Mouse (Mus musculus) right cerebral cortex, adult 2 months (tissue): ENCODE results near the gene Hyou1.
A peak's percentile ranks its signal among the peaks of the same experiment; 100 is the strongest.
"Not testable (repeated sequence)": the region's sequence is repeated elsewhere in the genome, so short reads cannot be mapped to it uniquely, and the experiment has no call there.

ENCODE experiments used
- DNase-seq, 2 experiments: peaks; one replicate each; pipeline ENCODE4 v3.0.0; 2021 to 2022; ENCODE audit warnings: low spot score in 2 of 2

The Hyou1 gene

DNA sequence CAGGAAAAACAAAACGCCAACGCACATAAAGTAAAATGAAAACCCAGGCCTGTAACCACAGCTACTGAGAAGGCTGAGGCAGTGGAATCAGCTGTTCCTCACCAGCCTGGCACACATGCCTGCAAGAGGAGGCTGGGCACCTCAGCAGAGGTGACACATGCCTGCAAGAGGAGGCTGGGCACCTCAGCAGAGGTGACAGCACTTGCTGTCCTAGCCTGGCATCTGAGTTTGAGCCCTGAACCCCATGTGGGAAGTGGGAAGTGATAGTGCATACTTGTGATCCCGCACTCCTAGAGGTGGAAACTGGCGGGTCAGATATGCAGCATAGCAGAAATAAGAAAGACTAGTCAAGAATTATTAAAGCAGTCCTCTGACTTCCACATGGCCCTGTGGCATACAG, 27.9 kb upstream of the Hyou1 start:
- no peak for DNase-seq

DNA sequence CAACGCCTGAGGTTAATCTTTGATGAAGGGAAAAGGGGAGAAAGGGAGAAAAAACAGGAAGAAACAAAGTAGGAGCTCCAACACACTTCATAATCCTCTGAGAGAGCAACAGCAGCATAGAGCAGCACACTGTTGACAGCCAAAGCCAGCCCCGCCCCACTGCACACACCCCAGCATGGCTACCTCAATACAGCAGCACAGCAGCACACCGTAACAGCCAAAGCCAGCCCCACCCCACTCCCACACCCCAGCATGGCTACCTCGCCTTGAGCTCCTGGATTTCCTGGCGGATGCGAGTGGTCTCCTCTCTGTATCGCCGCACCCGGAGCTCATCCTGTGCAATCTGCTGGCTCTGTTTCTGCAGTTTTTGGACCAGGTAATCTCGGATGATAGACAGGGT, 27.0 kb upstream of the Hyou1 start:
- no peak for DNase-seq

DNA sequence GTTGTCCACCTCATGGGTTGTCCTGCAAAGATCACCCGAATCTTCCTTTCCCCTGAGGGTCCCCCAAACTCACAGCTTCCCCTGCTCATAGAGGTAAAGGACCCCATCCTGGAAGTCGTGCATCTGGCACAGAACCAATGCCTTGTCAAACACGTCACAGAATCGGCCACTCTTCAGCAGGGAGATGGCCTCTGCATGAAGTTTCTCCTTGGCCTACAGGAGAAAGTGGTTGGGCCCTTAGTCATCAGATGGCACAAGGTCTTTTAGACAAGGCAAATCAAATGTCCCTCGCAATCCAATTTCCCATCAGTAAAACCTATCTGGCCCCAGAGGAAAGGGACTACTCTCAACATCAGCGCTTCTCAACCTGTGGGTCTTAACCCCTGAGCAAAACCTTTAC, 26.1 kb upstream of the Hyou1 start:
- DNase-seq = no peak

DNA sequence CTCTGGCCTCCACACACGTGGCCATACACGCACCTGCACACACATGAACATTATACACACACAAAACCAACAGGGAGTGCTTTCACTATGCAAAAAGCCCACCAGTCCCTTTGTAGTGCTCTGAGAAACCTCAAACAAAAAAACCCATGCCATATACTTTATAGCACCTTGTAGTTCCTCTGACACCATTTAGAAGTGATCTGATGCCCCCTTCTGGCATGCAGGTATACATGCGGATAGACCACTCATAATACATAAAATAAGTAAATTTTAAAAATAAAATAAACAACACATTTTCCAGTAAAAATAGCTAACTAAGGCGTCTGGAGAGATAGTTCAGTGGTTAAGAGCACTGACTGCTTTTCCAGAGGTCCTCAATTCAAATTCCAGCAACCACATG, 22.1 kb upstream of the Hyou1 start:
- DNase-seq = no peak

DNA sequence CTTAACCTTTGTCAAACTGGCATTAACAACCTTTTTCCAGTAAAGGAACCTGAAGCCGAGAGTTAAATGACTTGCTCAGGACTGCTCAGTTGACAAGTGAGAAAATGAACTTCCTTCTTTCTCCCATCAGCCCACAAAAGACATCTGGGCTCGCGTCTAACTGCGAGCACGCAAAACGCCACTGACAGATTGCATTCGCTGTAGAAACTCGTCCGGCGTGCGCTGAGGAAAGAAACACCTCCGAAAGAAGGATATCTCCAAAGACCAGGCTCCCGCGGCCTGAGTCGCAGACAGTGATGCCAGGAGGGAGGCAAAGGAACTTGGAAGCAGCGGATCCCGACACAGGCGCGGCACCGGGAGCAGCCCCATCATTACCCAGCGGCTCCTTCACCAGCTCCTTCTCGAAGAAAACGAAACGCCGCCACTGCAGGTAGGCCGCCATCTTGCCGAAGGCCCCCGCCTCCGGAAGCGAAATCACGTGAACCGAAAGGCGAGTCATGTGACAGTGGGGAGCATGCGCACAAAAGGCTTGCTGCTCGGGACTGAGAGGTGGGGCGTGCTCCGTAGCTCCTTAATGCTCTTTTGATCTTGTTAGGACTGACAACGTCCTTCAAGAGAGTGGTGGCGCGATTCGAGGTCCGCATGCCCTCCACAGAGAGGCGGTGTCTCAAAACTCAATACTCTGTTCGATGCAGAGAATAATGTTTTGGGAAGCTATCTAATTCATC, 17.9 kb upstream of the Hyou1 start, which contains the start of gene Vps11:
Vps11 (minus strand) TSS at position 481 of the 728 bp plus-strand sequence.
- DNase-seq = peak; percentile 93 to 95

DNA sequence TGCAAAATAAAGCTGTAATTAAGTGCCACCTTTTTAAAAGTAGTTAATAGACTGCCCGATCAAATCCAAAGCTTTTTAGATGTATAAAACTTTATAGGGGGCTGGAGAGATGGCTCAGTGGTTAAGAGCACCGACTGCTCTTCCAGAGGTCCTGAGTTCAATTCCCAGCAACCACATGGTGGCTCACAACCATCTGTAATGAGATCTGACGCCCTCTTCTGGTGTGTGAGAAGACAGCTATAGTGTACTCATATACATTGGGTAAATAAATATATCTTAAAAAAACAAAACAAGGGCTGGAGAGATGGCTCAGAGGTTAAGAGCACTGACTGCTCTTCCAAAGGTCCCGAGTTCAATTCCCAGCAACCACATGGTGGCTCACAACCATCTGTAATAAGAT, 17.4 kb upstream of the Hyou1 start:
- not testable (repeated sequence) for DNase-seq

DNA sequence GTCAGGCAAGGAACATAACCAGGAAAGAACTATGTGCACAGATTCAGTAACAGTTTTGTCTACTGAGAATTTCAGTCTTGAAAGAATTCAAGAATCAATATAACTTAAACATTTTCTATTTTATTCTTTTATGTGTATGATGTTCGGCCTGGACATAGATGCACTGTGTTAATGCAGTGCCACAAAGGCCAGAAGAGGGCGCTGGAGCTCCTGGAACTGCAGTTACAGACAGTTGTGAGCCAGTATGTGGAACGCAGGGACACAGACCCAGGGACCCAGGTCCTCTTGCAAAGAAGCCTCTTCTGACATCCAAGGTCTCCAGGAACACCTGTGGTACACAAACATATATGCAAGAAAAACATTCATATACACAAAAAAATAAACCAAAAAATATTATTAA, 14.8 kb upstream of the Hyou1 start:
- no peak for DNase-seq

DNA sequence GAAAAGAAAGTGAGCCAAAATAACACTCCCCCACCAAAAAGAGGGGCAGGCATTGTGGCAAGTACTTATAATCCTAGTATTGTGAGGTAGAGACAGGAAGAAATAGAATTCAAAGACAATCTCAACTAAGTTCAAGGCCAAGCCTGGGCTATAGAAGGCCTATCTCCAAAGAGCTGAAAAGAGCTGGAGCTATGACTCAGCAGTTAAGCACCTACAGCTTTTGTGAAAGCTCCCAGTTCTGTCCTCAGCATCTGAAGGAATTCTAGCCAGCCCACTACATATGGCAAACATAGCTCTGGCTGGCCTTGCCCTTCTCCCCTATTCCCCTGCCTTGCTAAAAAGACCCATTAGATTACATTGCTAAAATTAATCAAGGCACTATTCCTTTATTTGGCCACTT, 5.9 kb upstream of the Hyou1 start:
- no peak for DNase-seq

DNA sequence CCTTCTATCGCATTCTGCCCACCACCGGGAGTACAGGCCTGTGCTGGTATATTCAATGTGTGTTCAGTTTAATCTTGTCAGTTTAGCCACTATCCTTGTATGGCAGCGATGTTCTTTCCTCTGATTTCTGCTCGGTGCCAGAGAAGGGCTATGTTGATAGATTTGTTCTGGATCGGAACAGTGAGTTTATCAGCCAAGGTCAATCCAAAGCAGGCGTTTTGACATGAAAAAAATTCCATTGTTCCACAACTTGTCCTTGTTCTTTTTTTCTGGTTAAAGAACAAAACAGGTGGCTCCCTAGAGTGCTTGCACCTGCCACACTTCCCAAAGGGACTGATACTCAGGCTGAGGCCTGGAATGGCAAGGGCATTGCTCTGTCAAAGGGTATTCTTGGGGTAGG, 3.1 kb upstream of the Hyou1 start:
- no peak for DNase-seq

DNA sequence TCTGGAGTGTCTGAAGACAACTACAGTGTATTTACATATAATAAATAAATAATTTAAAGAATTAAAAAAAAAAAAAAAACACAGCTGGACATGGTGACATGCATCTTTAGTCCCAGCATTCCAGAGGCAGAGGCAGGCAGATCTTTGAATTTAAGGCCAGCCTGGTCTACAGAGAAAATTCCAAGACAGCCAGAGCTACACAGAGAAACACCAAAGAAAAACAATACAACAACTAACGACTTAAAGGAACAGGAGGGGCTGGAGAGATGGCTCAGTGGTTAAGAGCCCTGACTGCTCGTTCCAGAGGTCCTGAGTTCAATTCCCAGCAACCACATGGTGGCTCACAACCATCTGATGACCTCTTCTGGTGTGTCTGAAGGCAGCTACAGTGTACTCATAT, 2.0 kb upstream of the Hyou1 start:
- not testable (repeated sequence) for DNase-seq

DNA sequence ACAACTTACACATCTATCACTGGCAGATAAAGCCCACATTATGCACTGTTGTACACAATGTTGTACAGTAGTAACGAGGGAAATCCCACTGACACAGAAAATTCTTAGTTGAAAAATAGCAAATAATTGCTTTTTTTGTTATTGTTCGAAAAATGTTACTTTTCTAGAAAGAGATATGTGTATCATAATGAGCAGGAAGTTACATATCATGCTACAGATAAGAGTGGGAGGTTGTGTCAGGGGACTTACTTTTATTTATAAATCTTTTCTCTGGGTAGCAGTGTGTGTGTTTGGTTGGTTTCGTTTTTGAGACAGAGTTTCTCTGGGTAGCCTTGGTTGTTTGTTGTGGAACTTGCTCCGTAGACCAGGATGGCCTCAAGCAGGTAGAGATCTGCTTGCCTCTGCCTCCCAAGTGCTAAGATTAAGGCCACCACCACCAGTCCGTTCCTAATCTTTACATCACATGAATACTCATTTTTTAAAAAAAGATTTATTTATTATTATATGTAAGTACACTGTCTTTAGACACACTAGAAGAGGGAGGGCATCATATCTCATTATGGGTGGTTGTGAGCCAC, 1.0 kb upstream of the Hyou1 start:
- DNase-seq = no peak

DNA sequence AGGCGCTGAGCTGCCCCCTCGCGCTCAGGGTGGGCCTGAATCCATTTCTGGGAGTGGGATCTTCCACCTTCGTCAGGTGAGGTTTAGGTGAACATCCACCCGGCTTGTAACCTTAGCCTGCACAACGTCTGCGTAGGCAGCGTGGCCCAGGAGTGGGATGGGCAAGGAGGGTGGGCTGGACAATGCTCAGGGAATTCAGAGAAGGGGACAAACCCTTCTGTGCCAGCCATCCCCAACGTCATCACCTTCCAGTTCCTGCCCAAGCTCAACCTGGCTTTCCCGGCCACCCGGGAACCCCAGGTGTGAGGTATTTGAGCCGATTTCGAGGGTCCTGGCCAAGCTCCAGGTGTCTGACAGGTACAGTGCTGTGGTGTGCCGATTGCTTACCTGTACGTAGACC, 572 bp downstream of the Hyou1 start:
- no peak for DNase-seq

DNA sequence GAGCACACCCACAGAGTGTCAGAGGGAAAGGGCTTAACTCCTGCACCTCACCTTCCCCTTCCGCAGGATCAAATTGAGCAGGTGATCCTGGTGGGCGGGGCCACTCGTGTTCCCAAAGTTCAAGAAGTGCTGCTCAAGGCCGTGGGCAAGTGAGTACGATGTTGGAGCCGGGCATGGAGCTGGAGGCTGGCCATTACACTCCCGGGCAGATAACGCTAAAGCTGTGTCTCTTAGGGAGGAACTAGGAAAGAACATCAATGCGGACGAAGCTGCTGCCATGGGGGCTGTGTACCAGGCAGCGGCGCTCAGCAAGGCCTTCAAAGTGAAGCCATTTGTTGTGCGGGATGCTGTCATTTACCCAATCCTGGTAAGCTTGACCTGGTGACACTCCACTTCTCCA, 5.3 kb downstream of the Hyou1 start:
- no peak for DNase-seq

DNA sequence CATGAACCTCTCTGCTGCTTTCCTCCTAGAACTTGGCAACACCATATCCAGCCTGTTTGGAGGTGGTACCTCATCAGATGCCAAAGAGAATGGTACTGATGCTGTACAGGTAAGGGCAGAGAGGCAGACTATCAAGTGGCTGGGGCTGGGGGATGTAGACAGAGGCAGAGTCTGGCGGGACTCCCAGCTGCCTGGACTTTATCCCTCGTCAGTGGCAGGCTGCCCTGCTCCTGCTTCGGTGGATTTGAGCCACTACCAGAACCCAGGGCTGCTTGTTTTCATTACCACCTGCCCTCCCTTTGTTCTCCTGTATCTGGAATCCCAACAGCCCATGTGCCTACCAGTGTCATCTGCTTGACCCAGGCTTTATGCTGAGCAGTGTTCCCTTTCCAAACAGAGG, 7.9 kb downstream of the Hyou1 start:
- no peak for DNase-seq

DNA sequence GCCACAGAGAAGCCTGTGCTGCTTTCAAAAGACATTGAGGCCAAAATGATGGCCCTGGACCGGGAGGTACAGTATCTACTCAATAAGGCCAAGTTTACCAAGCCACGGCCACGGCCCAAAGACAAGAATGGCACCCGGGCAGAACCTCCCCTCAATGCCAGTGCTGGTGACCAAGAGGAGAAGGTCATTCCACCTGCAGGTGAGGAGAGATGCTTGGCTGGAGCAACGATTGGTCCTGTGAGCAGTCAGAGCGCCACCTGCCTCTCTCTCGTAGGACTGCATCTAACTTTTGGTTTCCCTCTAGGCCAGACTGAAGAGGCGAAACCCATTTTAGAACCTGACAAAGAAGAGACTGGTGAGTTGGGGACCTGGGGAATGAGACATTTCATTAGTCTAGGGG, 10.0 kb downstream of the Hyou1 start:
- DNase-seq = peak; percentile 62

DNA sequence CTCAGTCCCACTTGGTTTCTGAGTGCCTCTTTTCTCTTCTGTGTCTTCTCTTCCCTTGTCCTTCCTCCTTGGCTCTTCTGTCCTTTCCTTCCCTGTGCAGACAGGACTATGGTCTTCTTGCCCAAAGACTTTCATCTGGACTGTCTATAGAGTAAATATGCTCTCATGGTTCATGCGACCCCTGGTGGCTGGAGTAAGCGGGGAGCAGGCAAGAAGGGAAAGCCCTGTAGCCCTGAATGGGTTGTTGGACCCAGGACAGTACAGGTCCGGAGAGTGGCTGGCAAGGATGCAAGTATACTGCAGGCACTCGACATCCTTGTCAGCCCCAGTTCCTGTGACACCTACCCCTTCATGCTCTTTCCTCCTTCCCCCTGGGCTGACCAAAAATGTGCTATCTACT, 12.2 kb downstream of the Hyou1 start:
- peak; percentile 61 to 75 for DNase-seq

DNA sequence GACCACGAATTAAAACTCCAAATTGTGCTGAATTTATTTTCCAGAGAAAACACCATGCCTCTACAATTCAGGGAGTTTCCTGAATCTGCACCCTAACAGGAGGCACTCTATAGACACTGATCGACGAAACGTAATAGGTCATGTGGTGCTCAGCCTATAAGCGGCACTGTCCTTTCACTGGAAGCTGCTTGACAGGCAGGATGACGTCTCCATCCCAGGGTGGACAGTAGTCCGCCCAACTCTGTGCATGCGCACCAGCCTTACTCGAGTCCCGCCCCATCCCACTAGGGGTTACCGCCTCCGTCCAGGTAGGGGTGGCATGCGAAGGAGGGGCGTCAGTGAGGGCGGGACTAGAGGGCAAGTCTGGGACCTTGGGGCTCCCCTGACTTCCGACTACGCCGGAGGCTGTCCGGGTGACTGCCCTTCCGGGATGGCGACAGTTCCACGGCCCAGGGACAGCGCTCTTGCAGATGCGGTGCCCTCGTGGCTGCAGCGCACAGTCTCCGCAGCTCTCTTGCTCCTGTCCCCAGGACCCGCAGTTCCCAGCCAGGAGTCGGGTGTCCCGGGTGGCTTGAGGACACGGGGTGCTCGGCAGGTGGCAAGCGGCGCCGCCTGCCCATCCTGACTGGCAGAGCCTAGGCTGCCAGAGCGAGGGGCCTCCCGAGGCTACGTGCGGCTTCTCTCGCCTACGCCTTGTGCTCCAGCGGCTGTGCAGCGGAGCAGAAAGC, 17.6 kb downstream of the Hyou1 start, which contains the start of gene Slc37a4:
Slc37a4 (plus strand) TSS at position 169 of the 728 bp plus-strand sequence.
- DNase-seq = peak; percentile 92

DNA sequence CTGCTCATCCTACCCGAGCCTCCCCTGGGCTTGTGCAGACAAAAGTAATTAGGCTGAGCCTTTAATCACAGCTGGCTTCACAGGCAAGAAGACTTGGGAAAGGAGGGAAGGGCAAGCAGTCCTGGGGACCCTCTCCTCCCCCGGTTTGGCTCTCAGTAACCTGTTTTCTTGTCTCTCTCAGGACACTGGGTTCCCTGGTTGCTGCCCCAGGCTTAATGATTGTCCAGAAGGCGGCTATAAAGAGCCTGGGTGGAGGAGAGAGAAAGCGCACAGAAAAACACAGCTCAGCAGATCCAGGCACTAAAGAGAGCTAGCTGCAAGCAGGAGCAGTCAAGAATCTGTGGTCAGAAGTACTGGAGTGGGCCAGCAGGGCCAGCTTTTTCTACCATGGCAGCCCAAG, 18.8 kb downstream of the Hyou1 start:
- no peak for DNase-seq

DNA sequence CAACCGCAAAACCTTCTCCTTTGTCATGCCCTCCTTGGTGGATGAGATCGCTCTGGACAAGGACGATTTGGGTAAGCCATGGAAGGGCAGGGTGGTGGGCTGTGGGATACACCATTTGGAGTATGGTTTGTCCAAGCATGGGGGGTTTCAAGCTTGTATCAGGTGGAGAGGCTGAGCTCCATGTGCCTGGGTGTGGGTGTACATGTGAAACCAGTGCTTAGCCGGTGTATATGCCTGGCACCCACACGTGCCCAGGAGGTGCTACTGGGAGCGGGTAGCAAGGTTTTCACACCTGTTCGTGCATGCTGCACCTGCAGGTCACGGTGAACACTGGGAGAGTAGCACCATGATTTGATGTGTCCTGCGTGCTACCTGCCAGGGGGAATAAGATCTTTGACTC, 19.3 kb downstream of the Hyou1 start:
- DNase-seq = peak in 1 of 2 experiments; percentile 22

DNA sequence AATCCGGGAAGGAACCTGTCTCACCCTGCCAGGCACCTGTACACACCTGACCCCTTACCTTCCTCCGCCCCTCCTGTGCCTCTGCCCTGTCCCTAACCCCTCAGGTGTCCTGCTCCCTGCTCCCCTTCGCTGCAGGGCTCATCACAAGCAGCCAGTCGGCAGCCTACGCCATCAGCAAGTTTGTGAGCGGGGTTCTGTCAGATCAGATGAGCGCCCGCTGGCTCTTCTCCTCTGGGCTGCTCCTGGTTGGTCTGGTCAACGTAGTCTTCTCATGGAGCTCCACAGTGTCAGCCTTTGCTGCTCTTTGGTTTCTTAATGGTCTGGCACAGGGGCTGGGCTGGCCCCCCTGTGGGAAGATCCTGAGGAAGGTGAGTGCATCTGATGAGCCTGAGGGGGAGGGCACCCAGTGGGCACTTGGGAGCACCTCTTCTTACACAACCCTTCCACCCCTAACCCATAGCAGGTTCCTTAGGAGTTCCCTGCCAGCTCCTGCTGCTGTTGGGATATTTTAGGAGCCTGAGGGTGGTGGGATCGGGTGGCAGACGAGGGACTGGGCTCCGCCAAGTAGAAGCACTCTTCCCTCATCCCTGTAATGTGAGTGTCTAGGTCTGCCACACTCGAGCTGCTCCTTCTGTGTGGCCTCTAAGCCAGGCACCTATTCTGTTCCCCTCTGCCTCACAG, 20.0 kb downstream of the Hyou1 start:
- no peak for DNase-seq

DNA sequence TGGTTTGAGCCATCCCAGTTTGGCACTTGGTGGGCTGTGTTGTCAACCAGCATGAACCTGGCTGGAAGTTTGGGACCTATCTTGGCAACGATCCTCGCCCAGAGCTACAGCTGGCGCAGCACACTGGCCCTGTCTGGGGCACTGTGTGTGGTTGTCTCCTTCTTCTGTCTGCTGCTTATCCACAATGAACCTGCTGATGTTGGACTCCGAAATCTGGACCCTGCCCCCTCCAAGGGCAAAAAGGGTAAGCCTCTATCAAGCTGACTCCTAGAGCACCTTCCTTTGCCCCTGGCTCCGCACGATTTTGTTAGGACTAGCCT, 20.5 kb downstream of the Hyou1 start:
- no peak for DNase-seq

DNA sequence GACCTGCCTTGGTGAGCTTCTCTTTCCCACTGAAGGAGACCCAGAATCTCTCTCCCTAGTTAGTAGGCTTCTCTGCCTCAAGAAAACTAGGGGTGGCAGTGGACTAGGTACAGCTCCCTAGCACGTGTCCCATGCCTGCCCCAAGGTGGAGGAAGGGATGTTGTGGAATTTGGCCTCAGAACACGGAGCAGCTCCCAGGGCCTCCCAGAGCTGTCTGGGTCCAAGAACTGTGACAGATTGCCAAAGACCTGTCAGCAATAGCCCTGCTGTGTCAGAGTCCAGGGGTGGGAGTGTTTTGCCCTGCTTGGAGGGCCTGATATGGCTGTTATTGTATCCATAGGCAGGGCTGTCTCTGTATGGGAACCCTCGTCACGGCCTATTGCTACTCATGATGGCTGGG, 21.8 kb downstream of the Hyou1 start:
- DNase-seq = no peak

DNA sequence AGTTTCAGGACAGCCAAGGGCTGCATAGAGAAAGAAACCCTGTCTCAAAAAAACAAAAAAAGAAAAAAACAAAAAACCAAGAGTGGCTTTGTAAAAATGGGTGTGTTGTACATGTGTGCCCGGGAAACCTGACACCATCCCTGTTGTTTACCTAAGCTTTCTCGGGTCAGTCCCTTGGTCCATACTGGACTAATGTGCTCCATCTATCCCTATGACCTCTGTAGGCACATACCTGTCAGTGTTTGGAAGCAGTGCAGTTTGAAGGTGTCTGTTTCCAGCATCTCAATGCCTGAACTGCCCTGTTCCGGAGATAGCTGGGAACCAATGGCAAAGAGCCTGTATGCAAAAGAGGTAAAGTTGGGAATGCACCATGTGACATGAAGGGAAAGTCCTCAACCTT, 25.7 kb downstream of the Hyou1 start:
- DNase-seq = no peak
